Mouse (Mus musculus): ENCODE measurements around the gene Ptprg.

Gene Ptprg

DNA sequence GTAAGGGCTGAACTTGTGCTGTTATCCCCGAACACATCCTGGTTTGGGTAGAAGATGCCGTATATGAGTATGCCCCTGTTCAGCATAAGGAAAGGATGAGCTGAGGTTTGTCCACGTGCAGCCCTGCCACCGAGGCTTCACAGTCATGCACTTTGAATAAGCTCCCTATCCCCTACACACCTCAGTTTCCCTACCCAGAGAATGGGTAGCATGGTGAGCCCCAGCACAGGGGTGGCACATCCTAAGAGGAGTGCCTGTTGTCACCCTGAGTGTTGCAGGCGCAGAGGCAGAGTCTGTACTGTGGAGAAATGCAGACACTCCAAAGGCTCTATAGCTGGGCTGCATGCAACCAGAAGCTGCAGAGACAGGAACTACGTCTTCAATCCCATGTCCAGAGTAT, 599.4 kb downstream of the Ptprg start:
- DNase-seq (ENCODE audit: low spot score), result no peak

DNA sequence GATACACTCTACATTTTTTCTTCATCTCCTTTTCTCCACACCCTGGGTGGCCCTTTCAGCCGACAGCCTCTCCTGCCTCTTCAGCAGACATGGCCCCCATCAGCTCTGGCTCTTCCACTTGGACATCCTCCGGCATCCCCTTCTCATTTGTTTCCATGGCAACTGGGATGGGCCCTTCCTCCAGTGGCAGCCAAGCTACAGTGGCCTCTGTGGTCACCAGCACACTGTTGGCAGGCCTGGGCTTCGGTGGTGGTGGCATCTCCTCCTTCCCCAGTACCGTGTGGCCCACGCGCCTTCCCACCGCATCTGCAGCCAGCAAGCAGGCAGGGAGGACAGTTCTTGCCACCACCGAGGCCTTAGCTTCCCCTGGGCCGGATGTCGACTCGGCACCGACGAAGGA, 600.3 kb downstream of the Ptprg start:
- no peak for DNase-seq (ENCODE audit: low spot score)

GRCm38 (mm10) chr14:12161738-12162310, 608.5 kb downstream of the Ptprg start:
- no peak for DNase-seq (ENCODE audit: low spot score)

DNA sequence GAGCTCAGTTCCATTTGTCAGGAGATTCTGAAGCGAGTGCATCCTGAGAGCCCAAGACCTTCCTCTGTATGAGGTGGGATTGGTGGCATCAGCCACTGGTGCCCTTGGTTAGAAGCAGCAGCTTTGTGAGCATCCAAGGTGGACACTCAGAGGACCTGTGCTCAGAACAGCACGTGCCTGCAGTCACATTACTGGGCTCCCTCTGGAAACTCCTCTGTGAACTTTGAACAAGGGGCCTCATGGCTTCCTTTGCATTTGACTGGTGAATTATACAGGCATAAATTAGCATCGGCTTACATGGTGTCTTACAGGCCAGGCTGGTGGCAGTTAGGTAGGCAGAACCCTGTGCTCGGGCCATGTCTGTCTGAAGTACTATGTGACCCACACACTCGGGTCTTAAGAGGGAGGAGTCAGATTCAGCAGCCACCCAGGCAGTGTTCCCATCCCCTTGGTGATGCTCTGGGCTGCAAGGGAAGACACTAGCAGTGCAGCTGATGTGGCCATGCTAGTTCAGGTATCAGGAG, 609.1 kb downstream of the Ptprg start:
- no peak for DNase-seq (ENCODE audit: low spot score)

- no peak for DNase-seq (ENCODE audit: low spot score)
Measured at GRCm38 (mm10) chr14:12163196-12163595, 609.9 kb downstream of the Ptprg start.

GRCm38 (mm10) chr14:12167215-12167614, 613.9 kb downstream of the Ptprg start:
- DNase-seq (ENCODE audit: low spot score), result no peak

GRCm38 (mm10) chr14:12167651-12168050, 614.3 kb downstream of the Ptprg start:
- no peak for DNase-seq (ENCODE audit: low spot score)

DNA sequence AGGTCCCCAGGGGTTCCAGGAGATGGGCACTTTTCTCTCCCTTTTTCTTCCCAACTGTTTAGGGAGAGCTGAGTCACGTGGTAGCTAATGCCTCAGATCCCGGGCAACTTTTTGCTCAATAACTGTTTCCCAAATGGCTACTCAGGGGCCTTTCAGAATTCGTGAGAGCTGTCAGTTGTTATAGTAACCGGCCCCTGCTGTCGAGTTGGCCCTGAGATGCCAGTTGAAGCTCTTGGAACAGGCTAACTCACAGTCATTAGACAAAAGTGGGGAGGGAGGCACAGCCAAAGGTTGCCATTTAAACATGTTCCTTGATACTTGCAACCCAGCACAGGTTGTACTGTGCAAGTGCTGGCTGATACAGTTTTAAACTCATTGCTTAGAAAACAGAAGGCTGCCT, 624.1 kb downstream of the Ptprg start:
- DNase-seq (ENCODE audit: low spot score), result no peak

GRCm38 (mm10) chr14:12178645-12179044, 625.3 kb downstream of the Ptprg start:
- no peak for DNase-seq (ENCODE audit: low spot score)

DNA sequence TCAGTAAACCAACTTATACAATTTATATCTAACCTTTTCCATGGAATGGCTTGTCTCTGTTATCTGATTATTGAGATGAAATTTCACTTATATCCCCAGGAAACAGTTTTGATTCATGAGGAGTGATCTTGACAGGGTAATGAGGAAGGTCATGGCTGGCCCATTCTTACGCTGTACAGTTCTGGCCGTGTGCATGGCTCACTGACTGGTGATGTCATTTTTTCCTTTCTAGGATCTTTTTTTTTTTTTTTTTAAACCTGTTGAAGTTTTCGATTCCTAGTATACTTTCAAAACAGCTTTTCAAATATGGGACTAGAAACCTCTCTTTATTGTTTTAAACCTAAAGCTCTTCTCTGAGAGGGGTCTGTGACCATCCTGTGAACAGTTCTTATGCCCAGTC, 626.8 kb downstream of the Ptprg start:
- no peak for DNase-seq (ENCODE audit: low spot score)

DNA sequence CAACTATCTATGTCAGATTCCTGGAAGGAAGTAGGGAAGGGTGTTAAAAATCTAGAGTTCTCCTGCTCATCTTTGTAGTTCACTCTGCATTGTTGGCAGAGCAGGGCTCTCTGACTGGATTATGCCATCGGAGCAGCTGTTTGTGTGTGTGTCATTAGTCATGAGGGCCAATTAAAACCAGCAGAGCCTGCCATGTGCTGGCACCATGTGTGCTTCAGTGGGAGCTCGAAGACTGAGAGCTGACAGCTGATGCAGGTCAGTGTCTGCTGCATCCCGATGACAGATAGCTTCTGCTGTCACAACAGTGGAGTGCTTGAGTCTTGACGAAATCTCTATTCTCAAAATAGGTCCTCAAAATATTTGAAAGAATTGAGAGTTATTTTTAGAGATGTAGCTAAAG, 631.7 kb downstream of the Ptprg start:
- no peak for DNase-seq (ENCODE audit: low spot score)

GRCm38 (mm10) chr14:12188352-12188751, 635.0 kb downstream of the Ptprg start:
- no peak for DNase-seq (ENCODE audit: low spot score)

DNA sequence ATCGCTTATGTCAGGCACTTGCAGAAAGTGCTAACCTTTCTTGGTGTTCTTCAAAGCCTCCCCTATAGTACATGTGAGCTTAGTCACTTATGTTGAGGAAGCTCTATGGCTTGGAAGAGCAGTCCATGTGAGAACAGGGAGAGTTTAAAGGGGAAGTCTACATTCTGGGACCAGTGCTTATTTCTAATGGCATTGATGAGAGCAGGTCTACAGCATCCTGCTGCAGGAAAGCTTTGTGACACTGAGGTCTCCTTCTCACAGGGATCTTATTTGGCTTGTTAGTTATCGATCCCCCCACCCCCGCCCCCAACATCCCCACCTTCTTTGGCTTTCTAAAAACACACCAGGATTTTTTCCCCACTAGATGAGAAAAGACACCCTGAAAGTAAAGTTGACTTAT, 635.9 kb downstream of the Ptprg start:
- no peak for DNase-seq (ENCODE audit: low spot score)

DNA sequence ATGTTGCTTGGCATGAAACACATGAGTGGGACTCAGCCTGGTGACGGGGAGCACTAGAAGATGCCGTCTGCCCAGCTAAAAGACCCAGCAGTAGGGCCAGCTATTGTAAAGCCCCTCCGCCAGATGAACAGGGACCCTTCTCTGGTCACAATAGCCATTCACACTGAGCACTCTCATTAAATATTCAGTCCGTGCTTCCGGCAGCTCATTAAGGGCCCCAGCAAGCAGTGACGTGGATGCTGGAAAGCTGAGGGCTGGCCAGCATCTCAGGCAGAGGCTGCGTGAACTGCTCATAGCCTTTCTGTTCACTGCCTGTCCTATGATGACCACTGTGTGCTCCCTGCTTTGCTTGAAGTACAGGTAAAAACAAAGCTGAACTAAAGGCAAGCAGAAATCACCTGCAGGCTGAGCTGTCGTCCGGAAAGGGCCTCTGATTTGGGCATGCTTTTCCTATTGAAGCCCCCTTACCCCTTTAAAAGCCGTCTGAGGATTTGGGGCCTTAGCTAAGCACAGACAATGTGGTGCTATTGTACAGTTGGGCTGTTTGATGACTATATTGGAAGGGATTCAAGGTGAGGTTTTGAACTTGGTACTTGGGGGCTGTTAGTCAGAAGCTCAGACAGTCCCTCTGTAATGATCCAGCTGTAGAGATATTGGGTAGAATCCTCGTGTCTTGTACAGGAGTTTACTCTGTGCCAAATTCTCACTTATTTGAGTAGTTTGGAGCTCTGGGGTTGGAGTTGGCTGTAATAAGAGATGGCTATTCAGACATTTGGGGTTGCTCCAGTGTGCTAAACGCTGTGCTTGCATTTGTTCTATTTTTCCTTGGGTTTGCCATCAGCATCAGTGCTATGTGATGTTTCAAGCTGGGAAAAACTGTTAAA, 636.6 kb downstream of the Ptprg start:
- no peak for DNase-seq (ENCODE audit: low spot score)

- no peak for DNase-seq (ENCODE audit: low spot score)
Measured at GRCm38 (mm10) chr14:12191076-12191475, 637.7 kb downstream of the Ptprg start.

DNA sequence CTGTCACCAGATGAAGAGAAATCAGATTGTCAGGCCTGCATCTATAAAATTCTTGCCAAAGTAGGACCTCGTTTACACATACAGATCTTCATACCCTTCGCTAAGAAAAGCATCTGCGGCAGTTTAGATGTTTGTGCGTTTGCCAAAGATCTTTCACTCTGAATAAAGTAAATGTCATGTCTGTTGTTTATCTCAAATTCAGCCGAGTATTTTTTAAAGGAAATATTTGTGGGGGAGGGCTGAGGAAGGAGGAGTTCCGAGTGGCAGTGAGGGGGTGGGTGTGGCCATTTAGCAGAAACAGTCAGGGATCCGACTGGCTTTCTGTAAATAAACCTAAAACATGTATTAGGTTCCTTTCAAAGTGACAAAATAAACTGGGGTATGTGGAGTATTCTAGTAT, 645.4 kb downstream of the Ptprg start:
- no peak for DNase-seq (ENCODE audit: low spot score)

- no peak for DNase-seq (ENCODE audit: low spot score)
Measured at GRCm38 (mm10) chr14:12199956-12200950, 646.9 kb downstream of the Ptprg start.

- no peak for DNase-seq (ENCODE audit: low spot score)
Measured at GRCm38 (mm10) chr14:12202214-12202613, 648.9 kb downstream of the Ptprg start.

- DNase-seq (ENCODE audit: low spot score), result no peak
Measured at GRCm38 (mm10) chr14:12203081-12203480, 649.7 kb downstream of the Ptprg start.

- no peak for DNase-seq (ENCODE audit: low spot score)
Measured at GRCm38 (mm10) chr14:12206138-12206537, 652.8 kb downstream of the Ptprg start.

GRCm38 (mm10) chr14:12208554-12208953, 655.2 kb downstream of the Ptprg start:
- DNase-seq (ENCODE audit: low spot score), result no peak

- DNase-seq (ENCODE audit: low spot score), result no peak
Measured at GRCm38 (mm10) chr14:12218544-12219150, 665.3 kb downstream of the Ptprg start.

Measured in spleen, adult 12 weeks (tissue).